Mouse (Mus musculus) CH12.LX (cell line): Measurements from ENCODE around the gene Sac3d1. TPM values are rescaled to one million over a fixed set of nuclear protein-coding genes. Genes with fewer than 3 reads are reported as not detected.
A peak's percentile ranks its signal among the peaks of the same experiment; 100 is the strongest.

Experiments used
- DNase-seq: peaks from one replicate; pipeline ENCODE4 v3.0.0-alpha.2; 2013; ENCODE audit errors: extremely low read depth
- H3K27ac ChIP-seq: 2 replicates; pipeline ENCODE4 v1.5.1; 2012; ENCODE audit warnings: low read depth, mild to moderate bottlenecking, control low read depth, moderate library complexity; ENCODE audit not compliant: insufficient read depth
- H3K27me3 ChIP-seq: replicated peaks from 2 replicates; pipeline ENCODE3; 2012; ENCODE audit warnings: inconsistent platforms
- H3K36me3 ChIP-seq, 2 experiments: replicated peaks in 1 of 2; 2 replicates each; pipeline versions ENCODE3 to v1.6.1; 2012; ENCODE audit warnings: inconsistent platforms in 1 of 2, low read length in 1 of 2, mild to moderate bottlenecking in 1 of 2, mixed read lengths in 1 of 2, moderate library complexity in 1 of 2; ENCODE audit not compliant: control insufficient read depth in 1 of 2, insufficient read depth in 1 of 2
- H3K4me1 ChIP-seq, 2 experiments: 2 replicates each; pipeline ENCODE4 v1.6.1; 2012; ENCODE audit warnings: inconsistent platforms in 1 of 2, moderate library complexity in 1 of 2; ENCODE audit not compliant: insufficient read depth in 2 of 2, control insufficient read depth in 1 of 2
- H3K4me2 ChIP-seq: 2 replicates; pipeline ENCODE4 v1.6.1; 2012; ENCODE audit warnings: low read depth, mild to moderate bottlenecking, control low read depth; ENCODE audit not compliant: poor library complexity, insufficient read depth, severe bottlenecking
- H3K4me3 ChIP-seq, 3 experiments: fragments of 150-350 bp in 1 of 3; sonication (generic) in 1 of 3; replicated peaks in 1 of 3; 2 replicates each; pipeline versions ENCODE3 to v1.5.1; 2011 to 2012; ENCODE audit warnings: low read depth in 2 of 3, low read length in 2 of 3, mild to moderate bottlenecking in 2 of 3, moderate library complexity in 2 of 3, control low read depth in 1 of 3, improper control_type of control experiment in 1 of 3, inconsistent platforms in 1 of 3, mixed read lengths in 1 of 3; ENCODE audit not compliant: poor library complexity in 1 of 3
- H3K79me2 ChIP-seq: replicated peaks from 2 replicates; pipeline ENCODE4 v1.6.1; 2012; ENCODE audit warnings: mild to moderate bottlenecking, moderate library complexity; ENCODE audit not compliant: control insufficient read depth, poor library complexity, insufficient read depth, severe bottlenecking; ENCODE audit errors: extremely low read depth
- H3K9ac ChIP-seq: 2 replicates; pipeline ENCODE4 v1.6.1; 2012; ENCODE audit warnings: low read depth, mild to moderate bottlenecking, control low read depth, moderate library complexity; ENCODE audit not compliant: insufficient read depth
- H3K9me3 ChIP-seq: replicated peaks from 2 replicates; pipeline ENCODE3; 2012; ENCODE audit warnings: low read length, inconsistent platforms, mixed read lengths
- BHLHE40 ChIP-seq: IDR thresholded peaks from 2 replicates; pipeline ENCODE4 v1.6.1; 2011; ENCODE audit warnings: mild to moderate bottlenecking, low read depth, low read length, improper control_type of control experiment
- CHD1 ChIP-seq: IDR thresholded peaks from 2 replicates; pipeline ENCODE4 v1.6.1; 2012; ENCODE audit warnings: low read depth, low read length, improper control_type of control experiment, inconsistent platforms
- CHD2 ChIP-seq: IDR thresholded peaks from 2 replicates; pipeline ENCODE4 v1.6.1; 2011; ENCODE audit warnings: low read length, improper control_type of control experiment
- E2F4 ChIP-seq: IDR thresholded peaks from 2 replicates; pipeline ENCODE4 v1.6.1; 2011; ENCODE audit warnings: low read depth, low read length, improper control_type of control experiment; ENCODE audit not compliant: insufficient replicate concordance
- ELF1 ChIP-seq: IDR thresholded peaks from 2 replicates; pipeline ENCODE4 v1.6.1; 2014; ENCODE audit warnings: low read depth, mild to moderate bottlenecking, inconsistent platforms, low read length, improper control_type of control experiment
- EP300 ChIP-seq: IDR thresholded peaks from 2 replicates; pipeline ENCODE4 v1.6.1; 2011; ENCODE audit warnings: low read length, improper control_type of control experiment
- ETS1 ChIP-seq: conservative IDR thresholded peaks from 2 replicates; pipeline ENCODE4 v1.6.1; 2012; ENCODE audit warnings: low read depth, mild to moderate bottlenecking, inconsistent platforms, low read length, improper control_type of control experiment, moderate library complexity
- GABPA ChIP-seq: IDR thresholded peaks from 2 replicates; pipeline ENCODE4 v1.6.1; 2012; ENCODE audit warnings: low read depth, low read length, improper control_type of control experiment, inconsistent platforms; ENCODE audit not compliant: insufficient replicate concordance
- HCFC1 ChIP-seq: IDR thresholded peaks from 2 replicates; pipeline ENCODE4 v1.6.1; 2012; ENCODE audit warnings: low read depth, mild to moderate bottlenecking, inconsistent platforms, low read length, improper control_type of control experiment
- IRF4 ChIP-seq: IDR thresholded peaks from 2 replicates; pipeline ENCODE4 v1.6.1; 2014; ENCODE audit warnings: low read depth, mild to moderate bottlenecking, inconsistent platforms, low read length, improper control_type of control experiment
- JUN ChIP-seq: IDR thresholded peaks from 2 replicates; pipeline ENCODE4 v1.6.1; 2011; ENCODE audit warnings: low read depth, mild to moderate bottlenecking, low read length, improper control_type of control experiment, moderate library complexity; ENCODE audit not compliant: insufficient read depth
- JUND ChIP-seq: conservative IDR thresholded peaks from 2 replicates; pipeline ENCODE4 v1.6.1; 2011; ENCODE audit warnings: low read depth, low read length, improper control_type of control experiment
- KAT2A ChIP-seq: IDR thresholded peaks from 2 replicates; pipeline ENCODE4 v1.6.1; 2012; ENCODE audit warnings: low read length, improper control_type of control experiment, inconsistent platforms; ENCODE audit not compliant: insufficient replicate concordance
- MAZ ChIP-seq: IDR thresholded peaks from 2 replicates; pipeline ENCODE4 v1.6.1; 2012; ENCODE audit warnings: low read depth, mild to moderate bottlenecking, inconsistent platforms, low read length, improper control_type of control experiment, moderate library complexity
- MEF2A ChIP-seq: IDR thresholded peaks from 2 replicates; pipeline ENCODE4 v1.6.1; 2014; ENCODE audit warnings: low read depth, mild to moderate bottlenecking, inconsistent platforms, low read length, improper control_type of control experiment, borderline replicate concordance
- MXI1 ChIP-seq: IDR thresholded peaks from 2 replicates; pipeline ENCODE4 v1.6.1; 2011; ENCODE audit warnings: mild to moderate bottlenecking, low read depth, low read length, improper control_type of control experiment
- MYC ChIP-seq: IDR thresholded peaks from 2 replicates; pipeline ENCODE4 v1.6.1; 2011; ENCODE audit warnings: low read depth, mild to moderate bottlenecking, improper control_type of control experiment, low read length
- NRF1 ChIP-seq: IDR thresholded peaks from 2 replicates; pipeline ENCODE4 v1.6.1; 2014; ENCODE audit warnings: low read depth, mild to moderate bottlenecking, inconsistent platforms, low read length, improper control_type of control experiment, moderate library complexity
- PAX5 ChIP-seq: IDR thresholded peaks from 2 replicates; pipeline ENCODE4 v1.6.1; 2012; ENCODE audit warnings: low read length, inconsistent platforms, mixed read lengths
- POLR2A ChIP-seq: IDR thresholded peaks from 2 replicates; pipeline ENCODE4 v1.6.1; 2011; ENCODE audit warnings: low read depth, mild to moderate bottlenecking, improper control_type of control experiment, low read length
- POLR2AphosphoS2 ChIP-seq: IDR thresholded peaks from 2 replicates; pipeline ENCODE4 v1.6.1; 2011; ENCODE audit warnings: low read depth, low read length, improper control_type of control experiment
- RAD21 ChIP-seq: IDR thresholded peaks from 2 replicates; pipeline ENCODE4 v1.6.1; 2011; ENCODE audit warnings: low read depth, mild to moderate bottlenecking, low read length, improper control_type of control experiment, moderate library complexity
- RCOR1 ChIP-seq: conservative IDR thresholded peaks from 2 replicates; pipeline ENCODE4 v1.6.1; 2012; ENCODE audit warnings: low read depth, mild to moderate bottlenecking, inconsistent platforms, low read length, improper control_type of control experiment
- SMC3 ChIP-seq: IDR thresholded peaks from 2 replicates; pipeline ENCODE4 v1.6.1; 2011; ENCODE audit warnings: low read depth, low read length, improper control_type of control experiment
- TBP ChIP-seq: conservative IDR thresholded peaks from 2 replicates; pipeline ENCODE4 v1.6.1; 2011; ENCODE audit warnings: low read depth, low read length, improper control_type of control experiment
- TCF12 ChIP-seq: IDR thresholded peaks from 2 replicates; pipeline ENCODE4 v1.6.1; 2014; ENCODE audit warnings: low read depth, mild to moderate bottlenecking, inconsistent platforms, low read length, improper control_type of control experiment
- UBTF ChIP-seq: IDR thresholded peaks from 2 replicates; pipeline ENCODE4 v1.6.1; 2012; ENCODE audit warnings: low read depth, mild to moderate bottlenecking, inconsistent platforms, low read length, improper control_type of control experiment, moderate library complexity
- USF1 ChIP-seq: IDR thresholded peaks from 2 replicates; pipeline ENCODE4 v1.6.1; 2014; ENCODE audit warnings: low read depth, mild to moderate bottlenecking, inconsistent platforms, low read length, improper control_type of control experiment
- USF2 ChIP-seq: conservative IDR thresholded peaks from 2 replicates; pipeline ENCODE4 v1.6.1; 2011; ENCODE audit warnings: low read depth, low read length, improper control_type of control experiment
- ZKSCAN1 ChIP-seq: IDR thresholded peaks from 2 replicates; pipeline ENCODE4 v1.6.1; 2012; ENCODE audit warnings: low read depth, inconsistent platforms, low read length, improper control_type of control experiment, borderline replicate concordance
- ZMIZ1 ChIP-seq: IDR thresholded peaks from 2 replicates; pipeline ENCODE4 v1.6.1; 2012; ENCODE audit warnings: low read depth, mild to moderate bottlenecking, inconsistent platforms, low read length, improper control_type of control experiment
- ZNF384 ChIP-seq: IDR thresholded peaks from 2 replicates; pipeline ENCODE4 v1.6.1; 2012; ENCODE audit warnings: low read depth, low read length, improper control_type of control experiment, inconsistent platforms
- dilution Hi-C: fragments of 300-500 bp; cut with MboI; formaldehyde crosslinking; loops from 2 replicates; pipeline ENCODE4 v1.14.3; 2020; ENCODE audit warnings: low sequenced_read_pairs; ENCODE audit not compliant: extremely low pct_unique_long_range_greater_than_20kb, extremely low pct_ligation_motif_present
- in situ Hi-C: fragments of 300-500 bp; cut with MboI; formaldehyde crosslinking; loops from 3 replicates; pipeline ENCODE4 v1.14.3; 2019; ENCODE audit warnings: low sequenced_read_pairs, low pct_ligation_motif_present, low pct_unique_long_range_greater_than_20kb, mixed read lengths
- polyA plus RNA-seq: library from polyadenylated mRNA; unstranded; fragments of >175 nt; gene quantifications from 2 replicates; pipeline ENCODE4 v1.2.1, GENCODE M21; 2012; ENCODE audit warnings: low read depth; ENCODE audit not compliant: insufficient read length
- total RNA-seq, 2 experiments: library from RNA; depleted of rRNA; stranded (reverse); fragments of 300-350 nt in 1 of 2; fragments of >200 nt in 1 of 2; gene quantifications; 2 replicates each; pipeline ENCODE4 v1.2.3; 2012 to 2014

Gene Sac3d1
- total and polyA plus RNA-seq, 3 experiments = 27.0 to 31.9 (median 29.8) TPM

GRCm38 (mm10) chr19:6085417-6085879 is 33.0 kb downstream of the Sac3d1 start:
- Histone ChIP-seq H3K79me2 (peaks cover 43% of the 10 kb centered on the region), H3K4me3 (peak overlapping the region; percentile 90 to 98 (median 98)), H3K4me1 (peaks cover 4 to 36% of the 10 kb centered on the region in 2 experiments), H3K9ac (peak overlapping the region; percentile 94), H3K36me3 (peaks cover 58 to 75% of the 10 kb centered on the region in 2 experiments), H3K27me3 (no peaks in the 10 kb centered on the region), H3K27ac (peak overlapping the region; percentile 66; the same call in 1 of the 2 replicates), H3K9me3 (no peaks in the 10 kb centered on the region), H3K4me2 (peak overlapping the region; percentile 89)
- peak; percentile 93 for DNase-seq
- TF ChIP-seq PAX5 (no peak), HCFC1 (peak; percentile 43), ZMIZ1 (no peak), IRF4 (peak; percentile 87), EP300 (no peak), GABPA (no peak), BHLHE40 (no peak), ELF1 (peak; percentile 84), SMC3 (no peak), MXI1 (peak; percentile 26), KAT2A (no peak), MYC (peak; percentile 64), RAD21 (no peak), USF1 (no peak), POLR2AphosphoS2 (no peak), POLR2A (peak; percentile 52), JUN (no peak), UBTF (peak; percentile 34; the same call in 1 of the 2 replicates), RCOR1 (no peak), TBP (peak; percentile 81), ZKSCAN1 (no peak), MEF2A (no peak), ETS1 (no peak), ZNF384 (peak; percentile 99), TCF12 (no peak; the same call in 1 of the 2 replicates), JUND (no peak), USF2 (no peak), NRF1 (no peak), CHD1 (no peak), MAZ (no peak), CHD2 (peak; percentile 86), E2F4 (no peak)
- dilution Hi-C loops = no loop called here
- in situ Hi-C loops = loop anchor here (5.0 kb wide), 1 partner anchor 37 kb away; no protein-coding TSS in a partner anchor
